Mouse (Mus musculus): ENCODE data around the gene Tmem262. TPM values are rescaled to one million over a fixed set of nuclear protein-coding genes. Genes with fewer than 3 reads are reported as not detected.

The Tmem262 gene
- polyA plus RNA-seq, 1 experiment = not detected

DNA sequence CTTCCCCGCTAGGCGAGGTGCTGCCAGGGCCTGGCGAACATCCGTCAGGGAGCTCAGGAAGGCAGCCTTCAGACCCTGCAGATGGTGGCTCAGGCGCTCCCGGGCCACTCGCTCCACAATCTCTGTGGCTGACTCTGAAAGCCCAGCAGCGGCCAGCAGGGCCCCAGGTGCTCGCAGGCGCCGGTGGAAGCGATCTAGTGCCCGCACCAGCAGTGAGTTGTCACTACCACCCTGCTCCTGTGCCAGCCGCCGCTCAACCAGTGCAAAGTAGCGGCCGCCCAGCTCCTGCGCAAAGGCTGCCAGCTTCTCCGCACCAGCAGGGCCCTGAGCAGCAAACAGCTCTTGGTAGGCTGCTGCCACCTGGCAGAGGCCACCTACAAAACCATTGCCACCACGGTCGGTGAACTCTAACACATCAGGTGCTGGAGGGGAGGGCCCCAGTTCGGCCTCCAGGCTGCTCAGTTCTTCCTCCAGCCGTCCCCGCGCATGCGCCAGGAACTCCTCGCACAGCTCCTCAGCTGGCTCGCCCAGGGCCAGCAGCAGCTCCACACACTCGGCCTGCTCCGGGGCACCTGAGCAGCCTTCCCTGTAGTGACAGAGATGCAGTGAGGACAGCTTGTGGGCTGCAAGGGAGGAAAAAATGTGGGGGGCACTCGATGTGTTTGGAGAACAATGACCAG lies 9.1 kb upstream of the Tmem262 start:
- peaks cover 9% of the 10 kb centered on the region for H3K4me1 ChIP-seq (ENCODE audit: control insufficient read depth, insufficient read depth, low read length)
- no peak for DNase-seq
- WGBS = 55% methylated on average over 31 of the region's 31 CpGs
- no peak overlapping the region for H3K27ac ChIP-seq (ENCODE audit: insufficient read depth, low read length)
- TF ChIP-seq CTCF (IDR thresholded peaks at IDR 0.05; ENCODE audit: borderline replicate concordance, insufficient read depth, low read depth, low read length) (no peak), POLR2A (IDR thresholded peaks at IDR 0.05; ENCODE audit: borderline replicate concordance, insufficient read depth, low read length) (no peak)
- no peaks in the 10 kb centered on the region for H3K27me3 ChIP-seq (ENCODE audit: control insufficient read depth, insufficient read depth, low read length)
- no peak overlapping the region for H3K4me3 ChIP-seq (replicated peaks; ENCODE audit: insufficient read depth, low read depth, low read length)

DNA sequence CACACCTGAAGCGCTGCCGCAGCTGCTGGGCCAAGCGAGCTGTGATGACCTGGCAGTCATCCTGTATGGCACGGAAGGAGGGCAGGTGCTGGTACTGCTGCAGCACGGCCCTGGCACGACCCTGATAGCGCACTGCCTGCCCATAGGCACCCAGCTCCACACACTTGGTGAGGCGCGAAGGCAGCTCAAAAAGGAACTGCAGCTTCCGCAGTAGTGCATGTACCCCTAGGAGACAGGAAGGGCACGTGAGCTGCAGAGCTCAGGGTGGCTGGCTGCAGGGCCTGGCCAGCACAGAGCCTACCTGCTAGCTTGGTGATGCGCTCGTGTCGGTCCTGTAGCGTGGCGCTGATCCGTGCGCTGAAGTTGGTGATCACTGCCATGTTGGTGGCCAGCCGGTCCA lies 8.6 kb upstream of the Tmem262 start:
- Histone ChIP-seq H3K4me1 (ENCODE audit: control insufficient read depth, insufficient read depth, low read length) (peaks cover 12% of the 10 kb centered on the region), H3K27me3 (ENCODE audit: control insufficient read depth, insufficient read depth, low read length) (no peaks in the 10 kb centered on the region), H3K4me3 (replicated peaks; ENCODE audit: insufficient read depth, low read depth, low read length) (no peak overlapping the region), H3K27ac (ENCODE audit: insufficient read depth, low read length) (no peak overlapping the region)
- no peak for DNase-seq
- no peak for TF ChIP-seq POLR2A (IDR thresholded peaks at IDR 0.05; ENCODE audit: borderline replicate concordance, insufficient read depth, low read length)
- no peak for TF ChIP-seq CTCF (IDR thresholded peaks at IDR 0.05; ENCODE audit: borderline replicate concordance, insufficient read depth, low read depth, low read length)
- 80% methylated on average over 19 of the region's 19 CpGs for WGBS

GRCm38 (mm10) chr19:6073889-6074288 lies 5.9 kb upstream of the Tmem262 start:
- no peak for DNase-seq
- TF ChIP-seq POLR2A (IDR thresholded peaks at IDR 0.05; ENCODE audit: borderline replicate concordance, insufficient read depth, low read length) = no peak
- WGBS = 92% methylated on average over 5 of the region's 5 CpGs
- Histone ChIP-seq H3K4me3 (replicated peaks; ENCODE audit: insufficient read depth, low read depth, low read length) (no peak overlapping the region), H3K4me1 (ENCODE audit: control insufficient read depth, insufficient read depth, low read length) (peaks cover 5% of the 10 kb centered on the region), H3K27me3 (ENCODE audit: control insufficient read depth, insufficient read depth, low read length) (no peaks in the 10 kb centered on the region), H3K27ac (ENCODE audit: insufficient read depth, low read length) (no peak overlapping the region)

DNA sequence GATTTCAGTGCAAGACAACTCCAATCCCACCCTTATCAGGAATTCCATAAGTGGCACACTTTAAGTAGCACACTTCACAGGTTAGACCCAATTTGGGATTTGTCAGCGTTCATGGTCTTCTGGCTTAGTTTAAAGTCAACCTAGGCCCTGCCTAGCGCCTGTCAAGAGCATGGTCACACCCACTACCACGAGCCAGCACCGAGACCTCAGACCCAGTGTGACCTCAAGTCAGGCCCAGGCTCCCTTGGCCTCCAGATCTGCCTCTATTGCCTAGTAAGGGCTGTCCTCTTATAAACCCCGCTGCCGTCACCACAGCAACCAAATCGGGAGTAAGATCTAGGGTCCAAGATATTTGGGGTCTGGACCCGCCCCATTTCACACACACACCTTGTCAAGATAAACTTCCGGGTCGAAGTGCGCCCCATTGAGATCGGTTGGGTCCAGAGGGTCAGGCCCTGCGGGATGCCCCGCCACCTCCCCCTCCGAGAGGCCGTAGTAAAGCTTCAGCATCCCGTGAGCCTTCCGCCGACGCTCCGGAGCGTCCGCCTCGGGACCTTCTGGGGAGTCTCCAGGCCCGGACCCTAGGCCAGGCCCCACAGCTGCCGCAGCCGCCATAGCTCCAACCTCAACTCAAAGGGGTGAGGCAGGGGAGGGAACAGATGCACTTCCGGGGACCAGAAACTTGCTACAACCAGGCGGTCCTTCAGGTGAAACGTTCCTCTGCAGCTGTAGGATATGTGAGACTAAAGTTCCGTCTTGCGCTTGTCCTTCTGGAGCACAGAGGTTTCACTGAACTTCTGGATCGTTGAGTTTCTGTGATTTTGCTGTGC lies 3.1 kb upstream of the Tmem262 start, which contains the start of gene Vps51:
Gene Vps51, minus strand, starts transcription at position 668 of the 830 bp plus-strand sequence.
- Histone ChIP-seq H3K27me3 (ENCODE audit: control insufficient read depth, insufficient read depth, low read length) (no peaks in the 10 kb centered on the region), H3K4me1 (ENCODE audit: control insufficient read depth, insufficient read depth, low read length) (peaks cover 5% of the 10 kb centered on the region), H3K27ac (ENCODE audit: insufficient read depth, low read length) (peak within 1 kb of the TSS; percentile 81), H3K4me3 (replicated peaks; ENCODE audit: insufficient read depth, low read depth, low read length) (peak within 1 kb of the TSS; percentile 81)
- peak; percentile 89 to 90 for DNase-seq
- under 1% methylated on average over 33 of the region's 33 CpGs for WGBS
- TF ChIP-seq CTCF (IDR thresholded peaks at IDR 0.05; ENCODE audit: borderline replicate concordance, insufficient read depth, low read depth, low read length) (no peak), POLR2A (IDR thresholded peaks at IDR 0.05; ENCODE audit: borderline replicate concordance, insufficient read depth, low read length) (peak; percentile 33; the same call in 1 of the 2 replicates)

- no peaks in the 10 kb centered on the region for H3K27me3 ChIP-seq (ENCODE audit: control insufficient read depth, insufficient read depth, low read length)
- 29% methylated on average over 9 of the region's 9 CpGs for WGBS
- DNase-seq = no peak
- no peak for TF ChIP-seq POLR2A (IDR thresholded peaks at IDR 0.05; ENCODE audit: borderline replicate concordance, insufficient read depth, low read length)
- TF ChIP-seq CTCF (IDR thresholded peaks at IDR 0.05; ENCODE audit: borderline replicate concordance, insufficient read depth, low read depth, low read length) = no peak
- no peak within 1 kb of the TSS for H3K4me3 ChIP-seq (replicated peaks; ENCODE audit: insufficient read depth, low read depth, low read length)
- 0 out of 2 replicates have a peak, but pooled peaks cover 3% of the 10 kb centered on the region for H3K4me1 ChIP-seq (ENCODE audit: control insufficient read depth, insufficient read depth, low read length)
- H3K27ac ChIP-seq (ENCODE audit: insufficient read depth, low read length) = no peak within 1 kb of the TSS
Observed at GRCm38 (mm10) chr19:6082156-6082555, 2.3 kb downstream of the Tmem262 start, which contains the start of gene Gm28374. Gene Gm28374 (minus strand): TSS chr19:6082256.

DNA sequence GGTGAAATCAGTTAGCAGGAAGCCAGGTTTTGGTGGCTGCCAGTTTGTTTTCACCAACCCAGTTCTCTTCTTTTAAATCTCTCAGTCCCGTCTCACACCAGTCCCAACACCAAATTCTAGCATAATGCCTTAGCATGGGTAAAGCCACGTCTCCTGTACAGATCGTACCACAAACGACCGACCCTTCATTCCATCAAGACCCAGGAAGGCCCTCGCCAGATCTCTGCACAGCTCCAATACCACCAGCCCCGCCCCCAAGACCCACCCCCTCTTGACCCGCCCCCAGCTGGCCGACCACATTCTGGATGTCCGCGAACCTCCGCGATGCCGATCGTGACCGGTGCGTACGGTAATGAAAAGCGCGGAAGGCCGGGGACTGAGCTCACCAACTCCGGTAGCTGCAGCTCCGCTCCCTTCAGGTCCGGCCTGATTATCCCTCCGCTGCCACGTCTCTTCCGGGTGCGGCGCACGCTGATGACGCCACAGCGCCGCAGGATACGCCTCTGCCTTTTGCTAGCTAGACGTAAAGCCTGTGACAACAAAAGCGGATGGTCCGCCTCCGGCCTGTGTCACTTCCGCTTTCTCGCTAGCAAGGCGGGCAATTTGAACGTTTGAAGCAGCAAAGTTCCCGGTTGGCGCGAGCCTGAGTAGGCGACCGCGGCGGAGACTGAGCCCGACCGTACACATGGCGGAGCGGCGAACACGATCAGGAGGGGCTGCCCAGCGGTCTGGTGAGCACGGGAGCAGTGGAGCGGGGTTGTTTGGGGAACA lies 4.8 kb downstream of the Tmem262 start, which contains the start of the genes Zfpl1 and Cdca5:
Gene Zfpl1, minus strand, starts transcription at position 479 of the 771 bp plus-strand sequence.
Gene Cdca5, plus strand, starts transcription at position 506 of the 771 bp plus-strand sequence.
- TF ChIP-seq CTCF (IDR thresholded peaks at IDR 0.05; ENCODE audit: borderline replicate concordance, insufficient read depth, low read depth, low read length) (no peak), POLR2A (IDR thresholded peaks at IDR 0.05; ENCODE audit: borderline replicate concordance, insufficient read depth, low read length) (peak; percentile 53; the same call in 1 of the 2 replicates)
- under 1% methylated on average over 58 of the region's 58 CpGs for WGBS
- Histone ChIP-seq H3K27ac (ENCODE audit: insufficient read depth, low read length) (no peak within 1 kb of the TSS), H3K27me3 (ENCODE audit: control insufficient read depth, insufficient read depth, low read length) (no peaks in the 10 kb centered on the region), H3K4me1 (ENCODE audit: control insufficient read depth, insufficient read depth, low read length) (0 out of 2 replicates have a peak, but pooled peaks cover 3% of the 10 kb centered on the region), H3K4me3 (replicated peaks; ENCODE audit: insufficient read depth, low read depth, low read length) (peak within 1 kb of the TSS; percentile 82)
- peak; percentile 98 to 99 for DNase-seq

GRCm38 (mm10) chr19:6085417-6085879 lies 5.6 kb downstream of the Tmem262 start:
- H3K4me3 ChIP-seq (replicated peaks; ENCODE audit: insufficient read depth, low read depth, low read length) = no peak overlapping the region
- H3K27ac ChIP-seq (ENCODE audit: insufficient read depth, low read length) = no peak overlapping the region
- no peaks in the 10 kb centered on the region for H3K27me3 ChIP-seq (ENCODE audit: control insufficient read depth, insufficient read depth, low read length)
- under 1% methylated on average over 17 of the region's 17 CpGs for WGBS
- no peak for TF ChIP-seq POLR2A (IDR thresholded peaks at IDR 0.05; ENCODE audit: borderline replicate concordance, insufficient read depth, low read length)
- TF ChIP-seq CTCF (IDR thresholded peaks at IDR 0.05; ENCODE audit: borderline replicate concordance, insufficient read depth, low read depth, low read length) = no peak
- DNase-seq = peak in 1 of 2 experiments; percentile 18
- H3K4me1 ChIP-seq (ENCODE audit: control insufficient read depth, insufficient read depth, low read length) = 0 out of 2 replicates have a peak, but pooled peaks cover 3% of the 10 kb centered on the region

Data from cerebellum, adult 2 months (tissue).